Mouse (Mus musculus) CH12.LX (cell line): ENCODE data around the gene Ror1.

Experiments used
- CTCF ChIP-seq, 2 experiments: IDR thresholded peaks in 1 of 2; conservative IDR thresholded peaks in 1 of 2; 2 replicates each; pipeline ENCODE4 v1.5.1; 2011 to 2012; ENCODE audit warnings: low read depth in 2 of 2, low read length in 2 of 2, improper control_type of control experiment in 1 of 2, inconsistent platforms in 1 of 2, mild to moderate bottlenecking in 1 of 2, moderate library complexity in 1 of 2
- ELF1 ChIP-seq: IDR thresholded peaks from 2 replicates; pipeline ENCODE4 v1.6.1; 2014; ENCODE audit warnings: low read depth, mild to moderate bottlenecking, inconsistent platforms, low read length, improper control_type of control experiment
- EP300 ChIP-seq: IDR thresholded peaks from 2 replicates; pipeline ENCODE4 v1.6.1; 2011; ENCODE audit warnings: low read length, improper control_type of control experiment
- HCFC1 ChIP-seq: IDR thresholded peaks from 2 replicates; pipeline ENCODE4 v1.6.1; 2012; ENCODE audit warnings: low read depth, mild to moderate bottlenecking, inconsistent platforms, low read length, improper control_type of control experiment
- KAT2A ChIP-seq: IDR thresholded peaks from 2 replicates; pipeline ENCODE4 v1.6.1; 2012; ENCODE audit warnings: low read length, improper control_type of control experiment, inconsistent platforms; ENCODE audit not compliant: insufficient replicate concordance
- MAX ChIP-seq: IDR thresholded peaks from 2 replicates; pipeline ENCODE4 v1.6.1; 2011; ENCODE audit warnings: low read length, improper control_type of control experiment
- MXI1 ChIP-seq: IDR thresholded peaks from 2 replicates; pipeline ENCODE4 v1.6.1; 2011; ENCODE audit warnings: mild to moderate bottlenecking, low read depth, low read length, improper control_type of control experiment
- MYC ChIP-seq: IDR thresholded peaks from 2 replicates; pipeline ENCODE4 v1.6.1; 2011; ENCODE audit warnings: low read depth, mild to moderate bottlenecking, improper control_type of control experiment, low read length
- PAX5 ChIP-seq: IDR thresholded peaks from 2 replicates; pipeline ENCODE4 v1.6.1; 2012; ENCODE audit warnings: low read length, inconsistent platforms, mixed read lengths
- POLR2A ChIP-seq: IDR thresholded peaks from 2 replicates; pipeline ENCODE4 v1.6.1; 2011; ENCODE audit warnings: low read depth, mild to moderate bottlenecking, improper control_type of control experiment, low read length

DNA sequence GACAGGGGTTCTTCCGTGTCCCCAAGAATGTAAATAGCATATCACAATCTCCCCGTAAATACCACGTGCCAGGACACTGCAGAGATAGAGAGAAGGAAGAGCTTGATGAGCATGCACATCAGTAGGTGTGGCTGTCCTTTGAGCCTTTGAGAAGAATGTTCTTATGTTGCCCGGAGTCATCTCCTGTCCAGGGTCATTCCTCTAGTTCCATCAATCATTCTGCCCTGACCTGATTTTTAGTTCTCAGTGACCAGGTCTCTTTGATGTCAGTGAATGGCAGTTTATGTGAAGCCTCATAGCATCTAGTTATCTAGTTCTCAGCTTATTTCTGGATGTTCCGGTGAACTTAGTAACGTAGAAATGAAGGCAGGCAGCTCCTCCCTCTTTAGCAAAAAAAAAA is 295.4 kb downstream of the Ror1 start:
- no peak for TF ChIP-seq HCFC1
- TF ChIP-seq MXI1: no peak
- no peak for TF ChIP-seq POLR2A
- no peak for TF ChIP-seq CTCF (conservative IDR thresholded peaks at IDR 0.05 in 1 of 2, IDR thresholded peaks at IDR 0.05 in 1 of 2; ENCODE audit: low read depth in 2 of 2, low read length in 2 of 2)
- no peak for TF ChIP-seq ELF1
- TF ChIP-seq MAX: no peak
- TF ChIP-seq KAT2A: no peak
- TF ChIP-seq EP300: no peak
- no peak for TF ChIP-seq MYC
- no peak for TF ChIP-seq PAX5
